Mouse (Mus musculus) retina, adult 2 months (tissue): ENCODE data around the gene Dusp14.

ENCODE experiments used
- DNase-seq: peaks from one replicate; pipeline ENCODE4 v3.0.0-alpha.2; 2012; ENCODE audit warnings: low read depth, low spot score

Dusp14 gene

GRCm38 (mm10) chr11:84016147-84016809 is 52.8 kb downstream of the Dusp14 start:
- no peak for DNase-seq

DNA sequence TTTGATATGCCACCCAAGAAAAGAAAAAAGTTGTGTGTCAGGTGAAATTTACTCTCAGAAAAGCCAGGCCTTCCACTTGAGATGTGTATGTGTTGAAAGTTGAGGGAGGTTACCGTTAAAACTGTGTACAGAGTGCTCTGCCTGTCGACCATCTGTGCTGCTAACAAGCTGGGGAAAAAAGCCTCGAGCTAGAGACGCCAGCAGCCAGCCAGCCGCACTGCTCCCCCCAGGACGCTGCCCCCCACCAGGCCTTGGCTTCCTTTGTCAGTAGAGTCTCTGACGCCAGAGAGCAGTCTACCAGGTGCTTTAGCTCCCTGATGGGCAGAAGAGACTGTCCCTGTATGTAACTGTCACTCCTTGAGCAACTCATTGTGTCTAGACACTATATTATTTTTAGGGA is 56.0 kb downstream of the Dusp14 start:
- DNase-seq = no peak

GRCm38 (mm10) chr11:84011576-84011975 is 57.5 kb downstream of the Dusp14 start:
- no peak for DNase-seq

DNA sequence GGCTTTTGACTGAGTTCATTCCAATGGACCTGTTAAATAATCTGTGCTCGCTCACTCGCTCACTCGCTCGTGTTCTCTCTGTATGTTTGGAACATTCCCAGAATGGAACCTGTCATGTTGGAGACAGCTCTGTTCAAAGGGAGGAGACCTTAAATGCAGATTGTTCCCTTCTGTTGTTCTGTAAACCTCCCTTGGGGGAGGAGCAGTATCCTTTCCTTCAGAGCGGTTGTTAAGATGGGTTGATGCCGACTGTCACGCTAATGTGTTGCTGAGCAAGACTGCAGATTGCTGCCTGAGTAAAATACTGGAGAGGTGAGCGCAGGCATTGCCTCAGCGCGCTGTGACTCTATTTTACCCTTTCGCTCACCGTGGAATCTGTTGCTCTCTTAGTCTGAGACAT is 58.0 kb downstream of the Dusp14 start:
- DNase-seq = no peak

- no peak for DNase-seq
Observed at GRCm38 (mm10) chr11:84010411-84010810, 58.6 kb downstream of the Dusp14 start.

GRCm38 (mm10) chr11:84009001-84009400 is 60.1 kb downstream of the Dusp14 start:
- no peak for DNase-seq

- no peak for DNase-seq
Observed at GRCm38 (mm10) chr11:84003986-84004385, 65.1 kb downstream of the Dusp14 start.

- DNase-seq = no peak
Observed at GRCm38 (mm10) chr11:84001257-84001656, 67.8 kb downstream of the Dusp14 start.

- no peak for DNase-seq
Observed at GRCm38 (mm10) chr11:83999411-83999915, 69.6 kb downstream of the Dusp14 start.

GRCm38 (mm10) chr11:83998993-83999392 is 70.1 kb downstream of the Dusp14 start:
- no peak for DNase-seq
